Mouse (Mus musculus) layer of hippocampus, postnatal 10 days (tissue): ENCODE measurements around the gene Farp1. TPM values are rescaled to one million over a fixed set of nuclear protein-coding genes. Genes with fewer than 3 reads are reported as not detected.
"Not testable (repeated sequence)": the region's sequence is repeated elsewhere in the genome, so short reads cannot be mapped to it uniquely, and the experiment has no call there.

Experiments used
- DNase-seq, 2 experiments: peaks; one replicate each; pipeline ENCODE4 v3.0.0; 2021; ENCODE audit warnings: low spot score in 2 of 2
- long read RNA-seq: library from polyadenylated mRNA; stranded (forward); transcript quantifications from one replicate; pipeline ENCODE4 v2.0.0, GENCODE M21; 2023
- total RNA-seq, 2 experiments: library from RNA; stranded (reverse); gene quantifications; 2 replicates each; pipeline ENCODE4 v1.2.3; 2021

Farp1 gene
- total RNA-seq, result 100 to 1,000 TPM; 117 to 119 TPM
- long read RNA-seq, full-length matches to known transcripts, result 4 of 46 reads
- long read RNA-seq, partial matches to known transcripts, result 32 of 46 reads
- long read RNA-seq, other reads (novel, unspliced or antisense), result 10 of 46 reads

DNA sequence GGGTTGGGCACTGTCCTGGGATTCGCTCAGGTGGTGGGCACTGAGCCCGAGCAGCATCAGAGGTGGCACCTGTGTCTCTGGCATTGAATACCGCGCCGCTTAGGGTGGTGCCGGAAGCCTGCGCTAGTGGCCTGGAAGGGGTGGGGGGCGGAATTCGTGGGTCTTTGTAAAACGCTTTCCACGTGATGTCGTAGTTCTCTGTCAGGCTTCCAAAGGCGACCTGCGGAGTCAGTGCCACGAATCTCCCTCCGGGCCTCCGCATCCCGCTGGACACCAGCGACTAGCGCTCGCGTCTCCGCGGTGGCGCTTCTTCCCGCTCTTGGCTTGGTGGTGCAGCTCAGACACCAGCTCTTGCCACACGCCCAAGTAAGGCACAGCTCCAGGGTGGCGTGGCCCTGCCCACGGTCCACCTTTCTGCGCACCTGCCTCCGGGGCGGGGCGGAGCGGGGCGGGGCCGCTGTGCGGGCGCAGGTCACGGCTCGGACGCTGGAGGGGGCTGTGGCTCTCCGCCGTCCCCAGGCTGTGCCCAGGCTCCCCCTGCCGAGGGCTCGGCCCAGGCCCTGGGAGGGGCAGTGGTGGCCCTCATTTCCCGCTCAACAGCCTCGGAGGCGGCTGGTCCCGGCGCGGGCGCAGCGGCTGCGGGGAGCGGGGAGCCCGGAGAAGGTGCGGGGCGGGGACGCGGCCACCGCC is at the start of gene Farp1:
Gene Farp1 (plus strand): TSS at position 228 of the 690 bp plus-strand sequence.
- peak; percentile 80 to 88 for DNase-seq

DNA sequence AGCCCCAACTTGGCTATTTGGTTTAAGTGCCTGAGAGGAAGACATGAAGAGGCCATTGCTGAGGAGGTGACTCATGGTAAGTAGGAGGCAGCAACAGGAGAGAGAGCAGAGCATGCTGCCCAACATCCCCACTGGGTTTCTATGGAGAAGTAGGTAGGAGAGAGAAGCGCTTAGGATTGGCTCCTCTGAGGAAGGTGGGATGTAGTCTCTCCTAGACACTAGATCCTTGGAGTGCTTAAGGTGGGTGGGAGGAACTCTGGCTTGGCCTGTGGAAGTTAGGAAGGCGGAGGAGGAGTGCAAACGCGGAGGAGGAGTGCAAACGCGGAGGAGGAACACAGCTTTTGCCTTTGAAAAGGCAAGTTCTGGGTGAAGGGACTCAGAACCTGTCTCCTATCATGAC is 45.9 kb upstream of the Farp1 start:
- no peak for DNase-seq

DNA sequence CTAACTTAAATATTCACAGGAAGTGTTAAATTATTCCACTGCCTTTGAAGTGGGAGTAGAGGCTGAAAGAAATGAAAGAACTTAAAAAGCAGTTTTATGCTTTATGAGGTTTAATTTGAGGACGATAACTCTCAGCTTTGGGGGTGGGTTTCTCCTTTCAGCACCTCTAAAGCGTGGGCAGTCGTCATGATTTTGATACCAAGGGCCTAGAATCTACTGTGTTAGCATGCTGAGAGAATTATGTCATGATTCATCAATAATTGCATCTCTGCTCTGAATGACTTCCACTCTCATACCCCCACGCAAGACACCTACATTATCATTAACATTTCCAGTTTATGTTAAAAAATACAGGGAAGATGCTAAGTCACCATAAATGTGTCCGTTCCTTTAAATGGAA is 37.3 kb upstream of the Farp1 start:
- no peak for DNase-seq

DNA sequence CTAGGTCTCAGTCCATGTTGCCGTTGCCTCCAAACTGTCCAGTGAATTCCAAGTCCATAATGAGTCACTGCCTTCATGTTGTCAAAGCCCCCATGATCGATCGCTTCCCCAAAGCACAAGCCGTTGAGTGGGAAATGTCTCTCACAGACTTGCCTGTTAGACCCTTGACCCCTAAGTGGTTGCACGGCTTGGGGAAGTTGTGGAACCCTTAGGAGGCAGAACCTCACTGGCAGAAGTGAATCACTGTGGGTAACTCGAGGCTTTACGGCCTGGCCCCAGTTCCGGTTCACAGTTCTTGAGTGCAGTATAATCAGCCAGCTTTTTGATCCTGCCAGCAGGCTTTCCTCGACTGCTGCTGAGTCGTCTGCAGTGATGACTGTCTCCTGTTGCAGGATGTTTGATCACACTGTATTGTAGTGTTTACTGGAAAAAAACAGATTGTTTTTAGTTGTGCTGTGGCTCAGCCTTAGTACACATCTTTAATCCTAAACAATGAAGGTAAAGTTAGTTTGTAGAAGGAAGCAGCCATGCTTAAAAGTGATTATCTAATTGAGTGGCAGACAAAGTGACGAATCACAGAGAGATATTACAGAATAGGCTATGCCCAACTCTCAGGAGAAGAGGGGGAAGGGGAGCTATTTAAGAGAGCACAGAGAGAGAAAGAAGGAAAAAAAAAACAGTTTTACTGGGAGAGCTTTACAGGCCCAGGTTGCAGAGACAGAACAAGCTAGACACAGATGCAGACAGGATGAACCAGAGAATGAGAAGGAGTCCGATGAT is 34.2 kb upstream of the Farp1 start:
- DNase-seq, result no peak

DNA sequence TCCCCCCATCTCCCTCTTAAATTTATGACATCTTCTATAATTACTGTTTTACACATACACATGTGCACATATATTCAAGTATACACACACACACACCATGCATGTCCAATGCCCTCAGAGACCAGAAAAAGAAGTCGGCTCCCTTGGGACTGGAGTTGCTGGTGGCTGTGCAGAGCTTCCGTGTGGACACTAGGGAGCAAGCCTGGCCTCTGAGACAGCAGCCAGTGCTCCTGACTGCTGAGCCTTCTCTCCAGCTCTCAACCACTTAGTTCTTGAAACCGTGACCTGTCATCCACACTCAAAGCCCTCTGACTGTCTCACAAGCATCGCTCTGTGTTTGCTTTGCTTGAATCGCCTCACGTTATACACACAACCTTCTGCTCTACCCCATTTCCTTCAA is 29.4 kb upstream of the Farp1 start:
- no peak for DNase-seq

DNA sequence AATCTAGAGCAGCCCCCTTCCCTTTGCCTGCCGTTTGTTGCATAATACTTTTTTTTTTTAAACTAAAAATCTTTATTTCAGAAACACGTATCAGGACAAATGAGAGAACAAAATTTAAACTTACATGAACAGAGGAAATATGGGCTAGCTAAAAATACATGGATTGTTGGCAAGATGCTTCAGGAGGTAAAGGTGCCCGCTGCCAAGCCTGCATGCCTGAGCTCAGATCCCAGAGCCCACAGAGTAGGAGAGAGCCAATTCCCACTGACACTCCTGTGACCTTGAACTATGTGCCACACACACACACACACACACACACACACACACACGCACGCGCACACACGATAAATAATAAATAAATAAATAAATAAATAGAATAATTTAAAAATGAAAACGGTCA is 29.0 kb upstream of the Farp1 start:
- DNase-seq, result no peak

DNA sequence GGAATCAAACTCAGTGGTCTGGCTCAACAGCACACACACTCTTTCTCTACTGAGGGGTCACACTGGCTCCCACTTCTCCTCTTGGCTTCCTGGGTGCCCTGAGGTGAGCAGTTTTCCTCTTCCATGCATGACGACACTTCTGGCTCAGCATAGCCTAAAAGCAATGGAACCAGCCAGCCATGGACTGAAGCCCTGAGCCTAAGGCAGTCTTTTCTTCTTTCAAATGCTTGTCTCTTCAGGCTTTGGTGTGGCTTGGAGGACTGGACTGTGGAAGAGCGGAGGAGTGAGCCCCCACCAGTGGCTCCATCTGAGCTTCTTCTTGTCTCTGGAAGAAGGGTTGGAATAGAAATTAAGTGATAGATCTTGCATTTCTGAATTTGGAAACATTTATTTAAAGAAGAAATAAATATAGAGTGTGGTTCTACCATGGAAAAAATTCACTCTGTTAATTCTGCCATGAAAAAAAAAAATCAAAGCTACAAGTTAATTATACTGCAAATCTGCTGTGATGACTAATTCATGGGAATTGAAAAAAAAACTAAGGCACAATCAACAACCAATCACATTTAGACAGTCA is 19.8 kb upstream of the Farp1 start:
- DNase-seq, result no peak

DNA sequence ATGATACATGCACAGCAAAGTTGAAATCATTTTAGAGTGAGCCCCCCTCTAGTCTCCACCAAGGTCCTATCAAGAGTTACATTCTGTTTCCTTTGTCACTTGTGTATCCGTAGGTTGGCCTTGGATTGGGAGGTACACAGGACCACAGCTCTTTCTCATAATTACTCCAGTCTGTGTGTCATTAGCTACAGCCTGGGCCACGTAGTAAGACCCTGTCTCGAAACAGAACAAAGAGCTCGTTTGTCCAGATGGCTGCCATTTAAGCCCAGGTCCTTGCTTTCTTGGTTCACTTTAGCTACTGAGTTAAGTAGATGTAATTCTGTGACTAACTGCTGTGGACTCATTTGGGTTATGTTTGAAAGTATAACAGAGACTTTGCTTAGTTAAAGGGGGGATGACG is 12.6 kb upstream of the Farp1 start:
- no peak for DNase-seq

DNA sequence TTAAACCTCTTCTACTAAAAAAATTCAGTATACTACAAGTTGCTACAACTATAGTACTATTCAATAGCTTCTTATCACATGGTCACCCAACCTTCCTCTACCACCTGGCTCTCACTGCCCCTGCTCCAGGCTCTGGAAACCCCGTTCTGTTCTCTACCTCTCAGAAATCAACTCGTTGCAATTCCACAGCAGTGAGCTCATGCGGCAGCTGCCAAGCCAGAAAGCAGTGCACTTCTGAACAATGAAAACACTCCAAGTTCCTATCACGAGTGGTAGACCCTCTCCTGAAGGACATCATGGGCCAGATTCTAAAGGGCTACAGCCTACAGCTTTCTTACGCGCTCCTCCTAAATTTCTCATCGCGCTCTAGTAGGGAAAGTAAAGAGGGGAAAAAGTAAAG is 9.6 kb upstream of the Farp1 start:
- no peak for DNase-seq

DNA sequence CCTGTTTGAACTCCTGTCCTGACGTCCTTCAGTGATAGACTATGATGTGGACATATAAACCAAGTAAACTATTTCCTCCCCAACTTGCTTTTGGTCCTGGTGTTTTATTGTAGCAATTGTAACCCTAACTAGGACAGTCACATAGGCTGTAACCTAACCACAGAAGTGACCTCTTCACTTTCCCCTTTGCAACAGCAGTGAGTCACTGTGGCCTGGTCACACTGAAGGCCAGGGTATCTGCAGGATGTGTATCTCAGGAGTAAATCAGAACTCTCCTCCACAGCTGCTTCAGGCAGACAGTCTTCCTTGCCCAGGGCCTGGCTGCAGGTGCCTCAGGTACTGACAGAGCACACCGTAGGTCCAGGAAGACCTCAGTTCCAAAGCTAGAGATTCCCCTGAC is 3.6 kb upstream of the Farp1 start:
- DNase-seq, result no peak

DNA sequence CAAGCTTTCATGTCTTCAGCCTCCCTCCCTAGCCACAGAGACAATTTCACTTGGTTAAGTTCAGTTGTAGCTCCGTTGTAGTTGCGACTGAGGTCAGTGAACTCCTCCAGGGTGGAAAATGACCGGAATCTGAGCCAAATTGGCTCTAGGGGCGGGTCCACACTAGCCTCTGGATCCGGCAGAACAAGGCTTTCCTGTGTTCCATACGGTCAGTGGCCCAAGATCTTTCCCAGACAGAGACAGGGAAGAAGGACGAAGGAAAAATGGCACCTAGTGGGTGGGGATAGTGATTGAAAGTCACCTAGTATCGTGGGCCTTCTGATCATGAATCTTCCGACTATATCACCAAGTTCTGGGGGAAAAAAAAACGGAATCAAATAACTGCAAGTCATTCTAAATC is 475 bp upstream of the Farp1 start:
- DNase-seq, result peak in 1 of 2 experiments; percentile 8

DNA sequence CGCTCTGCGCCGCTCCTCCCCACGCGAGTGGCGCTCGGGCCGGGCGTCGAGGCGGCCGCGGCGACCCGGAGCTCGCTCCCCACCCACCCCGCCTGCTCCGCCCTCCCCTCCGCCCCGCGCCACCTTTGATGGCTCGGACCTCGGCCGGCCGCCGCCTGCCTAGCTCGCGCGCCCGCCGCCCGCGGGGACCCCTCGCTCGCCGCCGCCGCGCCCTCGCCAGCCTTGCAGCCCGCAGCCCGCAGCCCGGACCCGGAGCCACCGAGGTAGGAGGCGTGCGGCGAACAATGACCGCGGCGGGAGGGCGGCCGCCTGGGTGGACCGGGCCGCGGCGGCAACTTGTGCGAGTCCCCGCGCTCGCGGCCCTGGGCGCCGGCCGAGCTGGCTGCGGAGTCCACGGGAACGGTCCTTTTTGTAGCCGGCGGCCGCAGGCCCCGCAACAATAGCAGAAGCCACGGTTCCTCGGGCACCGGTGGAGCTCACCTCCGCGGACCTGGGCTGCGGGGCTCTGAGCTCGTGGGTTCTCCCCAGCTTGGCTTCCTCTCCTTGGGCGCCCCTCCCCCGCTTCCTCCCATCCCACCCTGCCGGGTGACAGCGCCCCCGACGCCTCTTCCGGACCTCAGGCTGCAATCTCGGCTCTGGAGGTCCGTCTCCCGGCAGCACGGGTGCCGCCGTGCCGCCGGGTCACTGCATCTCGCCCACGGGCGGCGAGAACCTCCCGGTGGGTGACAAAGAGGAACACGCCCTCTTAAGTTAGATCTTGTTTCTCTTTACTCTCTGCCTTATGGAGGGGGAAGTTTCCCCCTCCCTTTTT is 868 bp downstream of the Farp1 start:
- peak; percentile 53 to 72 for DNase-seq

DNA sequence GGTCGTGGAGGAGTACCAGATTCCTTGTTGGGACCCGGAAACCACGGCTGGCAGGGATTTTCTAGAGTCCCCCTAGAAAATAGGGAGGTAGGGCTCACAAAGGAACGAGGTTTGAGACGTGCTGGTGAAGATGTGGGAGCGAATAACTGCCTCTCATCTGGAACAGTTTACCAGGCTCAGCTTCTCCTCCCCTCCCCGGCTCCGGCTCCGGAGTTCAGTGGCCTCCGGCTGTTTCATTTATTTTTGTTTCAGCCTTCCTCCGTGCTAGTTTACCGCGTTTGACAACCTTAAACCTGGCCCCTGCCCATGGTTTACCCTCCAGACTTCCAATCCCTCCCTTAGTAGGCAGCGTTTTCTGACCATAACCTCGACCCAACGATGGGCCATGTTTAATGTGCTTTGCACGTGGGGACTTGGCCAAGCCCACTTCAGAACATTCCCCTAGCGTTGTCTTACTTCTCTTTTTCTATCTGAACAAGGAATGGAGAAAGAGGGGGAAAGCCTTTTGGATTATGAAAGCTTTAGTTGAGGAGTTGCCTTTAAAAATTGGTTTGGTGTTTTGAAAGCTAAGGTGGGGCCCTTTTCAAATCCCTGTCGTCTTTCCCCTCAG is 1.7 kb downstream of the Farp1 start:
- DNase-seq, result peak in 1 of 2 experiments; percentile 42

DNA sequence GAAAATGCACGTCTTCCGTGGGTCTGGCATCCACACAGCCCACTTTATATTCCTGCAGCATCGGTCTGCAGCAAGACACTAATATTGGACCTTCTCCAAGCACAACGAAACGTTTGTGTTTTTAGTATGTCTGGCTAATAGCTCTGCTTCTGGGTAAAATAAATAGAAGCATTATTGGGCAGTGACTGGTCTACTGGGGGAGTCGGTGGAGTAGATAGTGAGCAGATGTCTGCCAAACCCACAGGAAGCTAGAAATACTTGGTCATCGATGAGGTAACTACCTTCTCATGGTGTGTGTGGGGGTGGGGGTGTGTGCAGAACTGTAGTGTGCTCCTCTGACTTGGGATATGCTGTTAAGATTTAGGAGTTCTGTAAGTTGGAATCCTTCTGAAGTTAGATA is 2.3 kb downstream of the Farp1 start:
- DNase-seq, result no peak

DNA sequence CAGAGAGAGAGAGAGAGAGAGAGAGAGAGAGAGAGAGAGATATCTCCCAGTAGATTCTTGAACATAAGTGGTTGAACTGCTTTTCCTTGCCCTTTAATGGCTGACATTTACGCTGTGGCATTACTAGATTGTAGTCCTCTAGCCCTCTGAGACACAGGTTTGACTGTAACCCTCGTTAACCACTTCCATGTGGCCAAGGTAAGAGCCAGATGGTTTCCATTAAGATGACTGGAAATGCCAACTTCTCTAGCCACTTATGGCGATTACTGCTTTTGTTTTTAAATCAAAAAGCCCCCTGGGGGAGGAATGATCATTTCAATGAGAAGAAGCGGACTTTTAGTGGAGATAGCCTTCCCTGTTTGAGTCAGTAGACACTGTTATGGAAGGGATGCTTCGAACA is 3.7 kb downstream of the Farp1 start:
- no peak for DNase-seq

DNA sequence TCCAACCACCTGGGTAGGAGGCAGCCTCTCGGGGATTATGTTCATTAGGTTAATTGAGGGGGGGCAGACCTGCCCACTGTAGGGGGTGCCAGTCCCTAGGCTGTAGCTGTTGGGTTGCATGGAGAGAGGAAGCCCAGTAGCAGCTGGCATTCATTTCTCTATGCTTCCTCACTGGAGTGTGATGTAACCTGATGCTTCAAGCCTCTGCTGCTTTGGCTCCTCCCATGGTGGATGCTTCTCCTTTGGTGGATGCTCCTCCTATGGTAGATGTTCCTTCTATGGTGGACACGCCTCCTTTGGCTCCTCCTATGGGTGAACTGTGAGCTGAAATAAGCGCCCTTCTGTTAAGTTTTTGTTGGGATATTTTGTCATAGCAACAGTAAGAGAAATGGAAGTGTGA is 9.1 kb downstream of the Farp1 start:
- no peak for DNase-seq

DNA sequence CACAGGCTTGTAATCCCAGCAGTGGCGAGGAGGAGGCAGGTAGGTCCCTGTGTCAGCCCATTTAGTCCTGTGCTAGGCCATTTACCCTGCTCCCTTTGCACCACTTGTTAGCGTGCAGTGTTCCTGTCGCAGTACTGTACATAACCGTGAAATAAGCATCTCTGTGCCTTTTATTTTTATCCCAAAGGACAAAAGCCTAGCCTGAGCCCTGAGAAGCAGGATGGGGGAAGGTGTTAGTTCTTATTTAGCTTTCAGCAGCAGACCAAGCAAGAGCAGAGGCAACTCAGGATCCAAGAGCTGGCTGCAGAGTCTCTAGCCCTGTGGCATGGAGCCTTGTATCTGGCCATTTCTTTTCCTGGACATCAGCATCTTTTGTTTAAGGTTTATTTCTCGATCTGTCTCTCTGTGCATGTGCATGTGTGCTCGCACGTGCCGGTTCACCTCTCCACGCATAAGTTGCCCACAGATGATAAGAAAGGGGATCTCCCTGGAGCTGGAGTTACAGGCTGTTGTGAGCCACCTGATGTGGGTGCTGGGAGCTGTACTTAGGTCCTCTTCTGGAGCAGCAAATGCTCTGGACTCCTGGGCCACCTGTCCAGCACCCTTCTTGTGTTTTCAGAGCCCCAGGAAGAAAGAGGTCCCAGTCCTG is 11.4 kb downstream of the Farp1 start:
- DNase-seq, result no peak

DNA sequence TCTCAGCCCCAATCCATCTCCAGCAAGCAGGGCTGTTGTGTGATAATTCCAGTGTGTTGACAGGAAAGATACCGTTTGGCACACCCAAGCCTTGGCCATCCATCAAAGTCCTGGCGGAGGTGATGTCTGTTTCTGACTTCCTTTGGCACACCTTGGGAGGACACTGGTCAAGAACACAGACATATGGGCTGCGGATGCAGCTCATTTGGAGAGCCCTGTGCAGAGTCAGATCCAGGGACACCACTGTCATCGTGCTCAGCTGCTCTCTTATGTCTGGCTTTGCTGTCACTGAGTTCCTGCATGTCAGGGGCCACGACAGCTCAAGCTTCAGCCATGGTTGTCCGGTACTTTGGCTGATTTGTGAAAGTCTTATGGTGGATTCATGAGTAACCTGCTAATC is 12.8 kb downstream of the Farp1 start:
- DNase-seq, result no peak

DNA sequence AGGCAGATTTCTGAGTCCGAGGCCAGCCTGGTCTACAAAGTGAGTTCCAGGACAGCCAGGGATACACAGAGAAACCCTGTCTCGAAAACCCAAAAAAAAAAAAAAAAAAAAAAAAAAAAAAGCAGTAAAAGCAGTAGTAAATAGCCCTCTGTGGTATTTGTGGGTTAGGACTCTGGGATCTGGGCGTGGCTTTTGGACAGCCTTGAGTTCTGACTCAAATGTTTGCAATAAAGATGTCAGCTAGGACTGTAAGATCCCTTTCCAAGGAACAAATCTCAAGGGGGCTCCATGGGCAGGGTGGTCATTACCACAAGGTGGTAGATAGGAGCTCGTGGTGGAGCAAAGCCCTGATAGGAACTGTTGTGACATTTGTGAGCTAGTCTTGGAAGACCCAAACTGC is 16.0 kb downstream of the Farp1 start:
- not testable (repeated sequence) for DNase-seq

DNA sequence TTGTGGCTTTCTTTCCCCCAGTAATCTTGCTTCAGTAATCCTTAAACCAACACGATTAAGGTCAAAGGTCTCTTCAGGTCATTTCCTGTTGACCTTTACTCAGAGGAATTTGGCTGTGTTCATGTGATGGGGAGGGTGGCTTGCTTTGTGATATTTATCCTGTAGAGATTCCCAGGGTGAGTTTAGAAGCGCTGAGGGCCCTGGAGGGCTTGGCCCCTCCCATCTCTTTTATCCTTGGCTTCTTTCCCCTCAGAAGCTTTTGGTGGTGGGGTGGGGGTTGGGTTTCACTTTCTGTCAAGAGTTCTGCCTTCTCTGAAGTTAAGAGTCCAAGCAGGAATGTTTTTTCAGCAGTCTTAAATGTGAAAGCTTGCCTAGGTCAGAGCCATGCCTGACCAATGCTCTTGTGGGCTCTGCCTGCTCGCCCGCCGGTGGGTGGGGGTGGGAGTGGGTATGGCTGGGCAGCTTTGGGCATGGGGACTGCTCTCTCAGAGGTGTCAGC is 18.1 kb downstream of the Farp1 start:
- no peak for DNase-seq
